Mouse (Mus musculus) skeletal muscle tissue, adult 2 months (tissue): Measurements from ENCODE around the gene Zmat3.

Source experiments
- DNase-seq: peaks from one replicate; pipeline ENCODE4 v3.0.0-alpha.2; 2012; ENCODE audit warnings: low read depth, low spot score

The Zmat3 gene

GRCm38 (mm10) chr3:32372470-32372869, 6.7 kb upstream of the Zmat3 start:
- DNase-seq, result no peak

DNA sequence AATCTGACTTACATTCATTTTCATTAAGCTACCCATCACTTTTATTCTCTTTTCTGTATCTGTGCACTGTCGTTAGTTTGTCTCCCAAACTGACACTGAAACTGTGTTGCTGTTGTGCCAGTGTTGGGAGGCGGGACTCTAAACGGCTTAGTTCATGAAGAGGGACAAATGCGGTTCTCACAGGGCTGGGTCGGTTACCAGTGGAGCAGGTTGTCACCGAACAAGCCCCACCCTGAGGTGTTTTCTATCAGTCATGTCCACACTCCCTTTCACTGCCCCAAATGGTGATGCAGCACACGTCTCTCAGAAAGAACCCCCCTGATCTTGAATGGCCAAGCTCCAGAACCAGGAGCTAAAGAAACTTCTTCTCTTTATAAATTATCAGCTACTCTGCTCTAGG, 6.1 kb upstream of the Zmat3 start:
- DNase-seq, result no peak

- DNase-seq, result no peak
These were observed 1.7 kb upstream of the Zmat3 start for GRCm38 (mm10) chr3:32367516-32367915.

GRCm38 (mm10) chr3:32366246-32366734, 476 bp upstream of the Zmat3 start:
- no peak for DNase-seq

- DNase-seq, result no peak
These were observed 821 bp downstream of the Zmat3 start for GRCm38 (mm10) chr3:32364841-32365545.

DNA sequence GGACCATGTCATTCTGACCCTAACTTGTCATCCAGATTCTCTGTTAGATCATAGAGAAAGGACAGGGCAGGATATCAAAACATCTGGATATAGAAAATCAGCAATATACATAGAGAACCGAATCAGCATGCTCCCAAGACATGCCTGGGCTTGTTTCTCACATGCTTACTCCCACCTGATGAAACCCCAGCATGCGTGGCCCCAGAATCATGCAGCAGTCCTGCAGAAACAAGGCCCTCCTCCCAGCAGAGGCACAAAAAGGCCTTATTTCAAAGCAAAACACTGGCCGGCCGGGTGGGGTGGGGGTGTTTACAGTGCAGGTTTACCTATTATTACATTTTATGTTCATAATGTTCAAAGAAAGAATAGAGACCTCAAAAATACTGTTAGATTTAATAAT, 1.6 kb downstream of the Zmat3 start:
- DNase-seq, result no peak

- no peak for DNase-seq
These were observed 4.6 kb downstream of the Zmat3 start for GRCm38 (mm10) chr3:32361221-32361620.

DNA sequence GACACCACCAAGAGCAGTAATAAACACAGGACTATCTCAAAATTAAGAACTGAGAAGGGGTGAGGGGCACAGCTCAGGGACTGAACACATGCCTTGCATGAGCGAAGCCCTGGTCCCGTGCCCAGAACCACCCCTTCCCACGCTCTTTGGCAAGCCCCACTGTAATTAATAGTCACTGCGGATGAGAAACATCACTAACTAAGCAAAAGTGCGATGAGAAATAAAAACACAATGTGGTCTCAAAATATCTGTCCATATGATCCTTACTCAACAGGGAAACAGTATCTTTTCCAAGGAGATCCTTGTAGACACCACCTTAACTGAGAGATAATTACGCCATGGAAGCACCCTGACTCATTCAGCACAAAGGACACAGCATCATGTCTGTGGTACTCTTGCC, 17.9 kb downstream of the Zmat3 start:
- no peak for DNase-seq

GRCm38 (mm10) chr3:32345249-32345648, 20.6 kb downstream of the Zmat3 start:
- DNase-seq, result no peak

DNA sequence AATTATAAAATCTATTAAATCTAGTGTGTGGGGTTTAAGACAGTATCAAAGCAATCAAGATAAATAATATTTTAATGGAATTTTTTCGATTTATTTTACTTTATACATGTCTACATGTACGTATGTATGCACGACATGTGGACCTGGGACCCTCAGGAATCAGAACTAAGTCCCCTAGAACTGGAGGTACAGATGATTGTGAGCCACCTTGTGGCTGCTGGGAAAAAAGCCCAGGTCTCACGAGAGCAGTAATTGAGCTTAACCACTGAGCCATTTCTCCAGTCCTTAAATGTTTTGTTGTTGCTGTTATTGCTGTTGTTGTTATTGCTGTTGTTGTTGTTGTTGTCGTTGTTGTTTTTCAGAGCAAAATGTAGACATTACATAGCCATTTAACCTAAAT, 21.0 kb downstream of the Zmat3 start:
- DNase-seq, result no peak

DNA sequence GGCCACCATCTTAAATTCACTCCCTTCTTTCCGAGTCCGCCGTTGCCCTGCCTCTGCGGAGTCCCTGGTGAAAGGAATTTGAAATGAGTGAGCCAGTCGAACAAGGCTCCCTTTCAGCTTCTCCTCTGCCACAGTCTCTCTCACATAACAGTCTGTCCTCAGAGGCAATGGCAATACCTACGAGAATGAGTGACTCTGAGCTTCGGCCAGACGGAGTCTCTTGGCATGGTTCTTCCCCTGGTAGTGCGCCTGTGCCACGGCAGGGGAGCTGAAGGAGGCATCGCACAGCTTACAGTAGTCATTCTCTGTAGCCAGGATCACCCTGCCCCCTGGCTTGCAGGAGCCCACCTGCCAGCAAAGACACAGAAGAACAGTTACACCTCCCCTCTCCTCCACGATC, 22.4 kb downstream of the Zmat3 start:
- DNase-seq, result no peak

DNA sequence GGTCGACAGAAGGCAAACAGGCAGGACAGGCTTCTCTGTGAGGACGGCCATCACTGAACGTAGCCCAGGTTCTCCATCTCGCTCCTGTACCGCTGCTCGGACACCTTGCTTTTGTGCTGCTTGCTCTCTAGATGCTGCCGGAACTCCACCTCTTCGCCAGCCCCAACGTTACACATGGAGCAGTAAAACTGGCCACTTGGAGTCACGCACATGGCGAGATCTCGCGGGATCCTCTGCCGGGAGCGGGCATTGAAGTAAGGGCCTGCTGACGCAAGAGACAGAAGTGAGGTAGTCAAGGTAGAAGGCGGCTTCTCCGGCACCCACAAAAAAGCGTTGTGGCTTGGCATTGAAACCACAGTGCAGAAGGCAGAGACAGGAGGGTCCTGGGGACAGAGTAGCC, 24.4 kb downstream of the Zmat3 start:
- no peak for DNase-seq

DNA sequence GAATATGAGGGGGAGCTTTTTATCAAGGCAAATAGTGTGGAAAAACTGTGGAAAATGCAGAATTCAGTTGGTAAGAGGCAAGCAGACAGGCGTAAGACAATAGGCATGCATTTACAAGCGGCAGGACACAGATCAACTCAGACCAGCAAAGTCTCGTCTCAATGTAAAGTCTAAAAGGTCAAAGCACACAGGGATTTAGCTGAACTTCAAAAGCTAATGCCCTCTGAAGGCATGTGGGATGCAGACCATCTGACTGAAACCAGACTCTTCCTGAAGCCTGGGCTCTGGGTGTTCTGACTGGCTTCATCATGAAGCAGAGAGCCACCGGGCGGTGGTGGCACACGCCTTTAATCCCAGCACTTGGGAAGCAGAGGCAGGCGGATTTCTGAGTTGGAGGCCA, 27.6 kb downstream of the Zmat3 start:
- no peak for DNase-seq

GRCm38 (mm10) chr3:32337770-32338169, 28.0 kb downstream of the Zmat3 start:
- no peak for DNase-seq

- no peak for DNase-seq
These were observed 30.9 kb downstream of the Zmat3 start for GRCm38 (mm10) chr3:32334901-32335300.

DNA sequence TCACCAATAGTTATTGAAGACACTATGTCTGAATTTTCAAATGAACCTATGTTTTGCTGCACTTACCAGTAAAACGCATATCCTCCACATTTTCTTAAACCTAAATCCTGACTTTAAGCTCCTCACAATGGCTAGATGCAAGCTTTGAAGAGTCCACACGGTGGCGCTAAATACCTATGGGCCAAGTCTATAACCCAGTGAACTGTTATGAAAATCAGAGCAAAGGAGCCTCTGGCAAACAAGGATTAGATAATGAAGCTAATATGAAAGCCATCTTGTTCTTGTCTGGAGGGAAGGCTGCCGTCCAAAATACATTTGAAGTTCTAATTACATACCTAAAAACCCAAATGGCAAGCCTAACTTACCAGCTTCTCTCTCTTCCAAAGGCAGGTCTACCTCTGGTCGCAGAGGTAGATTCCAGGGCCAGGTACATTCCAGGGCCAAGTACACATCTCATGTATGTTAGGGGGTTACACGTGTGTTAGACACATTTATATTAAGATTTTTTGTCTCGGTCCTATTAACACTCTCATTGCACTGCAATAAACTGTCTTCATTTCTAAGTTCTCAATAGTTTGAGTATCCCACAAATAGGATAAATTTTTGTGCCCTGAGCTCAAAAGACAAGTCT, 32.2 kb downstream of the Zmat3 start:
- DNase-seq, result peak; percentile 69

GRCm38 (mm10) chr3:32317901-32318416, 47.9 kb downstream of the Zmat3 start:
- DNase-seq, result no peak

DNA sequence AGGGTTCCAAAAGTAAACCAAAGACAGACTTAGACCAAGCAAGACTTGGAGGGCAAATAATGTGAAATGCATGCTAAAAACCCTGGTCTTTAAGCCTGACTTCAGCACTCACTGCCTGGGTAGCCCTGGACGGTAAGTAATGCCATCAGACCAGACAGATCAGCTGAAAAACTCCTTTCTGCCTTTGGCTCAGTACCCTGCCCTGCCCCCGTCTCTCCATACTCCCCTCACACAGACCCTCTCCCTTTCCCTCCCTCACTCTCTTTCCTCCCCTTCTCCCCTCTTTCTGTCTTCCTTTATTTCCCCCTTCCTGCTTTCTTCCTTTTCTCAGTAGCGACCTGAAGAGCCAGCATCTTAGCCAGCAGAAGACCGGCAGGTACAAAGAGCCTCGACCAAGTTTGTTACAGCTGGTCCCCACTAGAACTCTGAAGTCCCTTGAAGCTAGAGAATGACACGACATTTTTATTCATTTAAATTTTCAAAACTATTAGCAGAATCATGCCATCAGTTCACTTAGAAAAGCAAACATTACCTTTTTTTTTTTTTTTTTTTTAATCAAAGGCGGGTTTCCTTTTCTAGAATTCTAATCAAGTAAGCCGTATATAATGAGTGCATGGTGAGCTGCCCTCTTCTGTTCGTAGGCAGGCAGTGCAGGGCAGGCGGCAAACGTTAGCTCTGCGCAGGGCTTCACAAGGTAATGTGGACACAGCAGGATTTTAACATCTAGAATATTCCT, 48.5 kb downstream of the Zmat3 start:
- DNase-seq, result no peak

GRCm38 (mm10) chr3:32314746-32315145, 51.1 kb downstream of the Zmat3 start:
- DNase-seq, result no peak

- DNase-seq, result no peak
These were observed 61.6 kb downstream of the Zmat3 start for GRCm38 (mm10) chr3:32304171-32304570.

DNA sequence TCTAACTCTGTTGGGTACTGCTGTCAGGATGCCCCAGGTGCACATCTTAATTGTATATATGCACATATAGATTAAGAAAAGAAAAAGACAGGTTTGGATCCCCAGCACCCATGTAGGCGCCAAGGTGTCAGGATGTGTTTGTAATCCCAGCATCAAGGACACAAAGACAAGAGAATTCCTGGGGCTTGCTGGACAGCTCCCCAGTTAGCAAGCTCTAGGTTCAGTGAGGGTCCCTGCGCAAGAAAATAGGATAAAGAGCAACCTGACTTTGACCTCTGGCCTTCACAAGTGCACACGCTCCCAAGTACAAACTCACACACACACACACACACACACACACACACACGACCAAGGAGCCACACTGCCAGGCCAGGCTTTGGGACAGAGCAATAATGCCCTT, 73.8 kb downstream of the Zmat3 start:
- DNase-seq, result no peak
